Mouse (Mus musculus) liver, embryonic 14.5 days (tissue): Measurements from ENCODE around the gene Epha4.

ENCODE experiments used
- CTCF ChIP-seq: IDR thresholded peaks from 2 replicates; pipeline ENCODE4 v1.5.1; 2016; ENCODE audit warnings: antibody characterized with exemption, low read depth, control low read depth
- EP300 ChIP-seq: IDR thresholded peaks from 2 replicates; pipeline ENCODE4 v1.6.1; 2016; ENCODE audit warnings: antibody characterized with exemption, low read depth

DNA sequence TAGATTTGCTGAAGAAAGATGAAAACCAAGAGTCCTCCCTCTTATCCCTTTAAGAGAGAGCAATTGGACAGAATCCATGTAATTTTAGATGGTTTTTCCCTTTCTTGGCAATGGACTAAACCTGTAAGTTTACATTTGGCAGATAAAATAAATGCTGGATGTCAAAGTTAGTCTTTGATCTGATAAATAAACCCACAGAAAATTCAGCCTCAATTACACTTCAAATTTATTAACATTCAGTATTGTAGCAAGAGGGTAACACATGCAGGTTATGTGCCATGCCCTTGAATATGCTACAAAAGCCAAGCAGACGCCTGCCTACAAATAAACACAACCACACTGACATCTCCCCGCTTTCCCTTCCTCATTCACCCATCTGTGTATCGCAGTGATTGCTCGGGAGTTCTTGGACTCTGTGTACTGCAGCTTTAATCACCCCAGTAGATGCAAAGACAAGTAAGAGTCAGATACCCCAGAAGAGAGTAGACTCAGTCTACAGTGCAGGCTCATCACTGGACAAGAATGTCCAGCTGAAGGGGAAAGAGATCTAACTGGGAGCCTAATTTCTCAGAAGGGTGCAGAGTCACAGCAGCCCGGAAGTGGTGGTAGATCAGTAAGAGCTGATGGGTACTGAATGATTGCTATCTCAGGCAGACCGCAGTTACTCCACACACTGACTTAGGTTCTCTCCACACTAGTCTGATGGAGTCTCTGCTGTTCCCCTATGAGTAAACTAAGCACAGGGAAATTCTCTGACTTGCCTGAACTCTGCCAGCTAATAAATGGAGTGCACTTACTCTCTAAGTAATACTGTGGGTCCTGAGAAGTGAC, 29.9 kb downstream of the Epha4 start:
- TF ChIP-seq CTCF (no peak), EP300 (no peak)
